Mouse (Mus musculus): ENCODE measurements around the gene Kremen1. TPM values are rescaled to one million over a fixed set of nuclear protein-coding genes. Genes with fewer than 3 reads are reported as not detected.

Gene Kremen1
- polyA plus RNA-seq, 1 experiment from 2014 or later: 13.3 TPM

DNA sequence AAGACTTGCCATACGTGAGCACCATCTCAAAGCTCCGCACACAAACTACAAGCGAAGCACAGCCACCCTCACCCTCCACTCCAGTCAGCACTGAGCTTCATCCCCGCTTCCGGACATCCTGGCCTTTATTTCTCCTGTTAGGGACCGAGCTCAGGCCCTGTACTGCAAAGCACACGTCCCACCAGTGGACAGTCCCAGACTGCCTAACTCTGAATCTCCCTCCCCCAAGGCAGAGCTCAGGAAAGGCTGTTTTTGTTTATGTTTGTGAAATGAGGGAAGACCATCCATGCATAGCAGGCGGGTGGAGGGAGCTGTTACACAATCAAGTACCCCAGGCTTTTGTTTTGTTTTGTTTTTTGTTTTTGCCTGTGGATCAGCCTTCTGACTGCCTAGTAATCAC, 8.6 kb downstream of the Kremen1 start:
- TF ChIP-seq CTCF (IDR thresholded peaks at IDR 0.05): no peak
- TF ChIP-seq EP300 (IDR thresholded peaks at IDR 0.05): no peak
- Histone ChIP-seq H3K4me3 (ENCODE audit: low read depth, low read length) (no peak overlapping the region), H3K27ac (ENCODE audit: low read length) (no peak overlapping the region), H3K4me1 (ENCODE audit: insufficient read depth, low read depth, low read length) (peaks cover 13% of the 10 kb centered on the region; the same call in 1 of the 2 replicates), H3K36me3 (ENCODE audit: insufficient read depth, low read length) (no peaks in the 10 kb centered on the region), H3K9me3 (ENCODE audit: low read length) (no peaks in the 10 kb centered on the region), H3K4me2 (replicated peaks; ENCODE audit: low read depth, low read length) (no peak overlapping the region), H3K27me3 (replicated peaks; ENCODE audit: insufficient read depth, low read length) (no peaks in the 10 kb centered on the region), H3K9ac (replicated peaks; ENCODE audit: low read depth) (no peak overlapping the region)
- peak; percentile 36 for DNase-seq (ENCODE audit: low spot score)
- peak; percentile 57 for ATAC-seq
- 66% methylated on average over 8 of the region's 8 CpGs for WGBS

DNA sequence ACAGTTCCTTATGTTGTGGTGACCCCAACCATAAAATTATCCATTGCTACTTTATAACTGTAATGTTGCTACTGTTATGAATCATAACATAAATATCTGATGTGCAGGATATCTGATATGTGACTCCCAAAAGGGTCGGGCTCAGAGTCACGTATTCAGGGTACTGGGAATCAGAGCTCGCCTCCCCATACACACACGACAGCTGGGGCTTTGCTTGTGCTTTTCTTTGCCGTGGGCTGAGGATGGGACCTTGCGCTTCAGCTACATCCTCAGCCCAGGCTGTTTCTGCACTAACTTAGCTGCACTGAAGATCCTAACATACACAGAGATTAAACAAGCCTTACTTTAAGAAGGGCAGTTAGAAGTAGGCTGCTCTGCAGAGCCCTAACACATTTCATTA, 10.2 kb downstream of the Kremen1 start:
- H3K4me1 ChIP-seq (ENCODE audit: insufficient read depth, low read depth, low read length): peaks cover 8% of the 10 kb centered on the region; the same call in 1 of the 2 replicates
- H3K4me3 ChIP-seq (ENCODE audit: low read depth, low read length): no peak overlapping the region
- no peaks in the 10 kb centered on the region for H3K36me3 ChIP-seq (ENCODE audit: insufficient read depth, low read length)
- no peak for TF ChIP-seq EP300 (IDR thresholded peaks at IDR 0.05)
- no peak for TF ChIP-seq CTCF (IDR thresholded peaks at IDR 0.05)
- no peak overlapping the region for H3K27ac ChIP-seq (ENCODE audit: low read length)
- 68% methylated on average over 6 of the region's 6 CpGs for WGBS
- no peak overlapping the region for H3K4me2 ChIP-seq (replicated peaks; ENCODE audit: low read depth, low read length)
- H3K9ac ChIP-seq (replicated peaks; ENCODE audit: low read depth): no peak overlapping the region
- no peak for DNase-seq (ENCODE audit: low spot score)
- no peak for ATAC-seq
- H3K9me3 ChIP-seq (ENCODE audit: low read length): no peaks in the 10 kb centered on the region
- no peaks in the 10 kb centered on the region for H3K27me3 ChIP-seq (replicated peaks; ENCODE audit: insufficient read depth, low read length)

DNA sequence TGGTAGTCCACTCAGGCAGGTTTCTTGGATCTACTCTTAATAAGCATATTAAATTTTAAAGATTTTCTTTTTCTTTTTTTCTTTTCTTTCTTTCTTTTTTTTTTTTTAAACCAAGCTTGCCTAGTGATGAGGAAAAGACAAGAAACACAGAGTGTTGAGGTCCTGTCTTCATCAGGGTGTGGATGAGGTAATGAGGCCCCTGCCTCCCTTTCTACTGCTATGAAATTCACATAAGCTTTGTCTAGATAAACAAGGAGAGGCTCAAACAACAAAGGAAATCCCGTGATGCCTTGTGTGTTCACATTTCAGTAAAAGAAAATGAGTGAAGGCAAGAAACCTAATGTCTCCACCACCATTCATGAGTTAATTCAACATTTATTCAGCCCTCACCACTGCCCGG, 13.2 kb downstream of the Kremen1 start:
- no peaks in the 10 kb centered on the region for H3K27me3 ChIP-seq (replicated peaks; ENCODE audit: insufficient read depth, low read length)
- DNase-seq (ENCODE audit: low spot score) (no peak), ATAC-seq (no peak)
- no peak overlapping the region for H3K4me3 ChIP-seq (ENCODE audit: low read depth, low read length)
- H3K36me3 ChIP-seq (ENCODE audit: insufficient read depth, low read length): no peaks in the 10 kb centered on the region
- no peak overlapping the region for H3K9ac ChIP-seq (replicated peaks; ENCODE audit: low read depth)
- no peak overlapping the region for H3K4me2 ChIP-seq (replicated peaks; ENCODE audit: low read depth, low read length)
- peaks cover 8% of the 10 kb centered on the region; the same call in 1 of the 2 replicates for H3K4me1 ChIP-seq (ENCODE audit: insufficient read depth, low read depth, low read length)
- H3K27ac ChIP-seq (ENCODE audit: low read length): no peak overlapping the region
- no peak for TF ChIP-seq EP300 (IDR thresholded peaks at IDR 0.05)
- no peak for TF ChIP-seq CTCF (IDR thresholded peaks at IDR 0.05)
- 57% methylated on average over 2 of the region's 2 CpGs for WGBS
- H3K9me3 ChIP-seq (ENCODE audit: low read length): no peaks in the 10 kb centered on the region

DNA sequence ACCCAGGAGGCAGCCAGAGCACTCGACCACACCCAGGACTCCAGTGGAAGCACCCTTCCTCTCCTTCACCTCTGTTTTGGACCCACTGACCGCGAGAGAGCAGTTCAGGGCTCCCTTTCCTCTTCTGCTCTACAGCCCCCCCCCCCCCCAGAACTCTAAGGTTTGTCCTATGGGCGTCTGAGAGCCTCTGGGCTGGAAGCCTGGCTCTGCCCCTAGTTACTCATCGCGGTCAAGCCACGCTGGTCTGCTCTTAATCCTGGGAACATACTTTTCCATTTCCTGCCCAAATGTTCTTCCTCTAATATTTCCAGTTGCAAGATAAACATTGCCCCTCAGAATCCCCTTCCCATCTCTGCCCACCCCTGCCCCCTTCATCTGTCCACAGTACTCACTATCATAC, 15.9 kb downstream of the Kremen1 start:
- Histone ChIP-seq H3K9ac (replicated peaks; ENCODE audit: low read depth) (no peak overlapping the region), H3K9me3 (ENCODE audit: low read length) (no peaks in the 10 kb centered on the region), H3K4me3 (ENCODE audit: low read depth, low read length) (no peak overlapping the region), H3K36me3 (ENCODE audit: insufficient read depth, low read length) (no peaks in the 10 kb centered on the region), H3K4me2 (replicated peaks; ENCODE audit: low read depth, low read length) (no peak overlapping the region), H3K27ac (ENCODE audit: low read length) (peak overlapping the region; percentile 85; the same call in 1 of the 2 replicates), H3K27me3 (replicated peaks; ENCODE audit: insufficient read depth, low read length) (no peaks in the 10 kb centered on the region), H3K4me1 (ENCODE audit: insufficient read depth, low read depth, low read length) (peaks cover 14% of the 10 kb centered on the region; the same call in 1 of the 2 replicates)
- 43% methylated on average over 7 of the region's 7 CpGs for whole genome bisulfite sequencing
- no peak for DNase-seq (ENCODE audit: low spot score)
- ATAC-seq: no peak
- no peak for TF ChIP-seq EP300 (IDR thresholded peaks at IDR 0.05)
- TF ChIP-seq CTCF (IDR thresholded peaks at IDR 0.05): no peak

DNA sequence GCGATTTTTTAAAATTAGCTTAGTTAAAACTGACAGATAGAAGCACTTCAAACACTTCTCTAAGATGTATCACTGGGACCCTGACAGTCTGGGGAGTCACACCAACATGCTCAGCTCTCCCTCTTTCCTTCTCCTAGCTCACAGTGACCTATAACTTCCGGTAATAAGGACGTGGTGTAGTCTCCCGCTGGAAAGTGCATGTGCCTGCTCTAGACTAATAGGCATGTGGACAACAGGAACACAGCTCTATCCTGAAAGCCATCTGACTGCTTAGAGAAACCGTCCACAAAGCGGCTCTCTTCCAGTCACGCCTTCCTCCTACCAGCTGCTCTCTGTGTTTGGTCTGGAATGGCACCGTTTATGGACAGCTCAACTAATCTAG, 16.6 kb downstream of the Kremen1 start:
- Histone ChIP-seq H3K4me1 (ENCODE audit: insufficient read depth, low read depth, low read length) (peaks cover 18% of the 10 kb centered on the region; the same call in 1 of the 2 replicates), H3K4me2 (replicated peaks; ENCODE audit: low read depth, low read length) (peak overlapping the region; percentile 31; the same call in 1 of the 2 replicates), H3K4me3 (ENCODE audit: low read depth, low read length) (no peak overlapping the region), H3K9me3 (ENCODE audit: low read length) (no peaks in the 10 kb centered on the region), H3K36me3 (ENCODE audit: insufficient read depth, low read length) (no peaks in the 10 kb centered on the region), H3K9ac (replicated peaks; ENCODE audit: low read depth) (no peak overlapping the region), H3K27ac (ENCODE audit: low read length) (peak overlapping the region; percentile 85), H3K27me3 (replicated peaks; ENCODE audit: insufficient read depth, low read length) (no peaks in the 10 kb centered on the region)
- WGBS: 15% methylated on average over 8 of the region's 8 CpGs
- DNase-seq (ENCODE audit: low spot score): peak; percentile 51
- TF ChIP-seq CTCF (IDR thresholded peaks at IDR 0.05) (no peak), EP300 (IDR thresholded peaks at IDR 0.05) (no peak)
- peak; percentile 13; the same call in 1 of the 2 replicates for ATAC-seq

DNA sequence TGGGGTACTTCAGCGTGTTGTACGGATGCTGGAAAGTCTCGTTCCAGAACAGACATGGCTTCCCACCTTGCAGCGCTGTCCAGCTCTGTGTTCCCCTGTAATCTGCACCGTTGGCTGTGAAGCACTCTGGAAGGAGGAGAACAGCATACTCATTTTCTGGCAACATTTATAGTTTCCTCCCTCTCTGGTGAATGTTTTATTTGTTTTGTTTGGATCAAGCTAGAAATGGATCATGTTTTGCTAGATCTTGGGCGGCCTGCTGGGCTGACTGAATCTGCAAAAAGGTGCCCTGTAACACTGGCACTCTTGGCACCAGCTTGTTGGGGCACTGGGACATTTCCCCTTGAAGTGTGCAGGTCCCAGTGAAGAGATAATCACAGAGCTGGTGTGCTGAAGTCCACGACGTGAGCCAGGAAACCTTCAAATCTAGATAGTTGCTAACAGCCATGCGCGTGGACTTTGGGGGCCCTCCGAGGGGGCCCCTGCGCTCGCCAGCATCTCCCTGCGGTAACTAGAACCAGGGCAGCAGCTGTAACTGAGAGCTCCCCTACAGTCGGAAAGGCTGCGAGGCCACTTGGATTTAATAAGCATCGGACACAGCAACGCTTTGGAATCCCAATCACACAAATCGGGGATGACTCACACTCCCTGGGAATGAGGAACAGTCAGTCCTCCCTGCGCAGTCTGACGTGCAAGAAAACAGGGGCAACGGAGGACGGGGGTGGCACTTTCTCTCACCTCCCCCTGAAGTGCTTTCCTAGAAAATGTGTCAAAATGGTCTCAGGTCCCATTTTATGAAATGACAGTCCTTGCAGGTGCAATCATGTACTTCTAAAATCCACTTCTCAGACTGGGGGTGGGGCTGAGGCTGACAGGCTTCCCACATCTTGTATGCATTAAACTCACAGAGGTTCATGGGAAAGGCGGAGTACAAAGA, 17.3 kb downstream of the Kremen1 start:
- 39% methylated on average over 24 of the region's 24 CpGs for WGBS
- H3K9ac ChIP-seq (replicated peaks; ENCODE audit: low read depth): no peak overlapping the region
- DNase-seq (ENCODE audit: low spot score) (peak; percentile 84), ATAC-seq (peak; percentile 54)
- TF ChIP-seq CTCF (IDR thresholded peaks at IDR 0.05): no peak
- peak; percentile 23; the same call in 1 of the 2 replicates for TF ChIP-seq EP300 (IDR thresholded peaks at IDR 0.05)
- no peaks in the 10 kb centered on the region for H3K27me3 ChIP-seq (replicated peaks; ENCODE audit: insufficient read depth, low read length)
- H3K9me3 ChIP-seq (ENCODE audit: low read length): no peaks in the 10 kb centered on the region
- peaks cover 22% of the 10 kb centered on the region; the same call in 1 of the 2 replicates for H3K4me1 ChIP-seq (ENCODE audit: insufficient read depth, low read depth, low read length)
- H3K4me2 ChIP-seq (replicated peaks; ENCODE audit: low read depth, low read length): peak overlapping the region; percentile 31
- peak overlapping the region; percentile 85 for H3K27ac ChIP-seq (ENCODE audit: low read length)
- H3K4me3 ChIP-seq (ENCODE audit: low read depth, low read length): no peak overlapping the region
- H3K36me3 ChIP-seq (ENCODE audit: insufficient read depth, low read length): no peaks in the 10 kb centered on the region
